Mouse (Mus musculus) liver, embryonic 13.5 days (tissue): Measurements from ENCODE around the gene Zmynd8. TPM values are rescaled to one million over a fixed set of nuclear protein-coding genes. Genes with fewer than 3 reads are reported as not detected.

Experiments
- ATAC-seq: fragments of 200-750 bp; cut with Nextera tagmentation; 2 replicates; pipeline ENCODE4 v1.8.0; 2017; ENCODE audit warnings: low read depth, mild to moderate bottlenecking, moderate number of reproducible peaks, moderate library complexity
- DNase-seq: peaks from one replicate; pipeline ENCODE4 v3.0.0; 2022
- H3K27ac ChIP-seq: fragments of 300-500 bp; sonication (generic); 2 replicates; pipeline ENCODE4 v1.5.1; 2015; ENCODE audit warnings: moderate library complexity, mild to moderate bottlenecking, inconsistent platforms
- H3K27me3 ChIP-seq: fragments of 300-500 bp; sonication (generic); 2 replicates; pipeline ENCODE4 v1.6.1; 2015; ENCODE audit warnings: mild to moderate bottlenecking, inconsistent platforms
- H3K36me3 ChIP-seq: fragments of 300-500 bp; sonication (generic); 2 replicates; pipeline ENCODE4 v1.6.1; 2015; ENCODE audit warnings: mild to moderate bottlenecking, inconsistent platforms
- H3K4me1 ChIP-seq: fragments of 300-500 bp; sonication (generic); replicated peaks from 2 replicates; pipeline ENCODE4 v1.6.1; 2015; ENCODE audit warnings: inconsistent platforms
- H3K4me2 ChIP-seq: fragments of 300-500 bp; sonication (generic); 2 replicates; pipeline ENCODE4 v1.6.1; 2015; ENCODE audit warnings: inconsistent platforms, mild to moderate bottlenecking, moderate library complexity
- H3K4me3 ChIP-seq: fragments of 300-500 bp; sonication (generic); replicated peaks from 2 replicates; pipeline ENCODE4 v1.5.1; 2015; ENCODE audit warnings: mild to moderate bottlenecking, inconsistent platforms
- H3K9ac ChIP-seq: fragments of 300-500 bp; sonication (generic); 2 replicates; pipeline ENCODE4 v1.6.1; 2015; ENCODE audit warnings: mild to moderate bottlenecking, inconsistent platforms
- H3K9me3 ChIP-seq: fragments of 300-500 bp; sonication (generic); replicated peaks from 2 replicates; pipeline ENCODE4 v1.6.1; 2016; ENCODE audit warnings: inconsistent platforms
- WGBS: fragments of 180-500 bp; shearing (Covaris S2); methylation state at CpG from one replicate; pipeline ENCODE4 v1.1.7; 2015; ENCODE audit not compliant: insufficient replicate concordance; 5-methylcytosine and 5-hydroxymethylcytosine counted together
- polyA plus RNA-seq: library from polyadenylated mRNA; unstranded; fragments of >200 nt; fragmentation: Nextera tagmentation; extraction: Ambion mirVana; gene quantifications from 2 replicates; pipeline ENCODE4 v1.2.1, GENCODE M21; 2015

Gene Zmynd8
- polyA plus RNA-seq, 1 experiment from 2014 or later = 26.5 TPM

DNA sequence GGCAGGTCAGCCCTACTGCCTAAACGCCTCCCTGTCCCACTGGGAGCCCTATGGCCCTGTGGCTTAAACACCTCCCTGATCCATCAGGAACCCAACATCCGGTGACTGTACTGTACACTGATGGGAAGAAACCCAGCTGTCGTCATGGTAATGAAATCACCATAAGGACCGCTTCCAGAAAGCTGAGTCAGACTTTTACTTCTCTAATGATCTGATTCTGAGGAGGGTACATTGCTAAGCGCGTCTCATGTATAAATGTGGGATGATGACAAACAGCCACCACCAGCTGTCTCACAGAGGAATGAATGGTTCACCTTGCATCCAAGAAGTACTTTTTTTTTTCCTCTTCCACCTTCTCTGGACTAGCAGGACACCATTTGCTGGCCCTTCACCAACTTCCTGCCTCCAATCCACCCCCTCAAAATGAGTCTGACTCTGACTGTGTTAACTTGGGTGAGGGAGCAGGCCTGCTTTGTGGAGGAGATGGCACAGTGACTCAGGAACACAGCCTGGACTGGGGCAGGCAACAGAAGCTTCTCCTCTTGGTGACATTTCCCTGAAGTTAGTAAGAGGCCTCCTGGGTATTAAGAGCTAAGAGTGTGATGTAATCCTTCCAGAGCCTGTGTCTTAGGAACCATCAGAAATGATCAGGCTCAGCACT, 43.0 kb downstream of the Zmynd8 start:
- Histone ChIP-seq H3K27ac (peak overlapping the region; percentile 81), H3K36me3 (peaks cover 49% of the 10 kb centered on the region), H3K9ac (no peak overlapping the region), H3K27me3 (no peaks in the 10 kb centered on the region), H3K9me3 (no peaks in the 10 kb centered on the region), H3K4me1 (peaks cover 90% of the 10 kb centered on the region), H3K4me3 (no peak overlapping the region), H3K4me2 (no peak overlapping the region)
- ATAC-seq = no peak
- DNase-seq = no peak
- WGBS = 77% methylated on average over 6 of the region's 6 CpGs

DNA sequence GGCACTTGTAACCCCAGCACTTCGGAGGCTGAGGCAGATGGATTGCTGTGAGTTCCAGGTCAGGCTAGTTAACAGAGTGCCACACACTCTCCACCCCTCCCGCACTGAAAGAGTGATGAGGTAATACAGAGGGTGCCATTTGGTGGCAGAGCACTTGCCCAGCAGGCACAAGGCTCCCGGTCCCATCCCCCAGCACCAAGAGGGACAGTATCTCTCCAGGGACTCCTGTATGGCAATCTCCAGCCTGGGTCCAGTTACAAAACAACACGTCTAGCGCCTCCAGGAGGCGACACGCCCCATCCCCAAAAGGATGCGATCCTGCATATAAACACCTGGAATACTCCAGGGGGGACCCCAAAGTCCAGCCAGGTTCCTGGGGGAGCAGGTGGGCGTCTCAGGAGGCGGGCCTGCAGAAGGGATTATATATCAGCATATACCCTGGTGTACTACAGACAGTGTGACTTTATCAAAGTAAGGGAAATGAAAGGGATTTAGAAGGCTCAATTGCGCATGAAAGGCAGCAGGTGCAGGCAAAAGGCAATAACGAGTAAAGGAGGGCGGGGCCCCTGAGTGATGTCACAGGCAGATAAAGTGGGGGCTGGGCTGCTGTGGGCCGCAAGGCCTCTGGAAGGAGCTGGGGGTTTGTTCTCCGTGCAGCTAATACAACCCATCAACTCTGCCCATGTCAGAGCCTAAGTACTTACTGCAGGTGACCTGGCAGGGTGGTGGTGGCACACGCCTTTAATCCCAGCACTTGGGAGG, 44.4 kb downstream of the Zmynd8 start:
- ATAC-seq (peak; percentile 42), DNase-seq (peak; percentile 54)
- Histone ChIP-seq H3K36me3 (peaks cover 52% of the 10 kb centered on the region), H3K4me2 (no peak overlapping the region), H3K27ac (no peak overlapping the region), H3K9ac (no peak overlapping the region), H3K4me3 (no peak overlapping the region), H3K9me3 (no peaks in the 10 kb centered on the region), H3K27me3 (no peaks in the 10 kb centered on the region), H3K4me1 (peaks cover 82% of the 10 kb centered on the region)
- WGBS = 51% methylated on average over 16 of the region's 16 CpGs

DNA sequence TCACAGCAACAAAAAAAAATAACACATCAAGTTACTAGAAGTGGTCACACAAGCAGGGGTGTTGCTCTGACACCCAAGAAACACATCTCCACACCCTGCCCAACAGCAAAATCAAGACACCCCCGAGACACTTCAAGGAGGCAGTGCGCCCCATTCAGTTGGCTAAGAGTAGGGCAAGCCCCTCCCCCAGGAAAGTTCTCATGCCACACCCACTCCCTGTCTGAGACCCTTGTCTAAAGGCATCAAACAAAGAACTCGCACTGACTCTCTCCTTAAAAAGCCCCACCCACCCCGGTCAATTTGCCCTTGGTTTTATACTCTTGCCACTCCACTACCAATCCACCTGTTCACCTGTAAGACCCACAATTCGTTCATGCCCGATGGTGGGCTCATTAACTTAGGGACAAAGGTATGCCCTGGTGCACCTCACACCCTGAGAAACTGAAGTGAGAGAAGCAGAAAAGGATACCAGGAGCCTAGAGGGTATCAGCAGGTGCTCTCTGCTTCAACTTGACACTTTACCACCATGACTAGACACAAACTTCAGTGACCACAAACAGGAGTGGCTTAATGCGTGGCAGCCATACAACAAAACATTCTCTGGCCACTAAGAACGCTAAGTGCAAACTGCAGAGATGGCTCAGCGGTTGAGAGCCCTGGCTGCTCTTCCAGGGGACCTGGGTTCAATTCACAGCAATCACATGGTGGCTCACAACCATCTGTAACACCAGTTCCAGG, 45.8 kb downstream of the Zmynd8 start:
- Histone ChIP-seq H3K27me3 (no peaks in the 10 kb centered on the region), H3K4me1 (peaks cover 79% of the 10 kb centered on the region), H3K27ac (peak overlapping the region; percentile 15), H3K9ac (no peak overlapping the region), H3K36me3 (peaks cover 59% of the 10 kb centered on the region), H3K4me3 (no peak overlapping the region), H3K4me2 (no peak overlapping the region), H3K9me3 (no peaks in the 10 kb centered on the region)
- ATAC-seq = no peak
- 56% methylated on average over 9 of the region's 9 CpGs for WGBS
- no peak for DNase-seq

DNA sequence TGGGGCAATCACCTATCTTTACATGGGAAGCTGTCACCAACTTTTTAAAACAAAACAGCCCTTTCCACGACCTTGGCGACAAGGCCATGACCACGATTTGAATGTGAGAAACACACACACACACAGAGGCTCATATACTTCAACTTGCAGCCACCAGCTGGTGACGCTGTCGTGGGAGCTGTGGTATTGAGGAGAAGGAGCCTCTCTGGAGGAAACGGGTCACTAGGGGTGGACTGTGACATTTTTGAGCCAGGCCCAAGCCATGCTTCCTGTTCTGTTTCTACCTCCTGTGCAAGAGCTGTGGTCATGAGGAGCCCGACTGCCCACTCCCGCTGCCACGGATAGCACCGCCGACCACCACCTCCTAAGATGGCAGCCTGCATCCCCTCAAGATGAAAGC, 46.4 kb downstream of the Zmynd8 start:
- Histone ChIP-seq H3K4me1 (peaks cover 72% of the 10 kb centered on the region), H3K9ac (no peak overlapping the region), H3K27me3 (no peaks in the 10 kb centered on the region), H3K36me3 (peaks cover 65% of the 10 kb centered on the region), H3K9me3 (no peaks in the 10 kb centered on the region), H3K4me3 (no peak overlapping the region), H3K27ac (no peak overlapping the region), H3K4me2 (no peak overlapping the region)
- DNase-seq (no peak), ATAC-seq (no peak)
- 60% methylated on average over 11 of the region's 11 CpGs for WGBS

DNA sequence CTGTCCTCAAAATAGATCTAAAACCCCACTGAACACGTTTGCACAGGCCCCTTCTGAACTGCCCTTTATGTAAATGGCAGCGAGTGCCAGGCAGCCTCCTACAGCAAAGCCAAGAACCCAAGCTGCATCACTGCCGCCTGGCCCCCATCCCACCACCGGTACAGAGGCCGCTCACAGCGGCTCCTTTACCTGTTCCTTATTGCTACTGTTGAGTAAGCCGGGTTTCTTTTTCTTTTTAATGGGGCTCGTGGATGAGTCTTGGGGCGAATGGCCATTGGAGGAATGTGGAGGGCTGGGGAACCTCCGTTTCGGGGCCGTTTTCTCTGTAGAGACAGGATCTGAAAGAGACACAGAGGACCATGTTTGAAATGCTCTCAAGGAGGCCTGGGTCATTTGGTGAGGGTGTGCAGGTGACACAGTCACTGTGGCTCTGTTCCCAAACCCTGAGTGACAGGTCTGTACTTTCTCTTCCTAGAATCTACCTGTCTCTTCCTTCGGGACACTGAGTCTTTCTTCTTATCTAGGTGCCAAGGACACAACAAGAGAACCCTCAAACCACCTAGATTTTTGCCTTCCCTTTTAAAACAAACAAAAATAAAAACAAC, 46.9 kb downstream of the Zmynd8 start:
- Histone ChIP-seq H3K9me3 (no peaks in the 10 kb centered on the region), H3K27ac (no peak overlapping the region), H3K27me3 (no peaks in the 10 kb centered on the region), H3K36me3 (peaks cover 69% of the 10 kb centered on the region), H3K9ac (no peak overlapping the region), H3K4me3 (no peak overlapping the region), H3K4me1 (peaks cover 67% of the 10 kb centered on the region), H3K4me2 (no peak overlapping the region)
- ATAC-seq = no peak
- WGBS = 86% methylated on average over 13 of the region's 13 CpGs
- no peak for DNase-seq

DNA sequence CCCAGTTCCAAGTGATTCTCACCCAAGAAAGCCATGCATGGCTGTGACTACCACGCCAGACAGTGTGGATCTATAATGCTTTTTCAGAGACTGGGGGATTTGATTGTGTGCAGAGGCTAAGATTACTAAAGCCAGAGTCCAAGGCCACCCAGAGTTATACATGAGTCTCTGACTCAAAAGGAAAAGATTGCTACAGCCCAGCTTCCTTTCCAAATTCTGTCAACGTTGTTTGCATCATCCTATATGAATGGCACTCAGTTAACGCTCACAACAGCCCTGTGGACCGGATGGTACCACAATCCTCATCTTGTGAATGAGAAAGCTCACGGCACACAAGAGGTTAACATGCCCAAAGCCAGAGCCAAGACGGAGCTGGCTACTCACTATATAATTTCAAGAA, 48.0 kb downstream of the Zmynd8 start:
- H3K27me3 ChIP-seq = no peaks in the 10 kb centered on the region

DNA sequence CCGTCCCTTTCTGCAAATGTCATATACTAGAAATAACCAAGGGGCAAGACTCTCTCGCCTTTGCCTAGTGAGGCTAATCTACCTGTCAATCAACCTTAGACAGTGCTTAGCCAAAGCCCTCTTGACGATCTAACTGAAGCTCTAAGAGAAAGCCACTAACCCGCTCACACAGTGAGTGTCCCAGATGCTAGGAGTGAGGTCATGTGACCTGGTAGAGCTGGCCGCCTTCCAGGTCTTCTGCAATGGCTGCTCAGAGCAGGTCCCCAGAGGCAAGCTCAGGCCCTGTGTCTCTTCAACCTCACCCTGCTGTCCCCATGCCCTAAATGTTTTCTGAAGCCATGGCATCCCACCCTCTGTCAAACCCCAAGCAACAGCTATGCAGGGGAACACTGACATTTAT, 49.7 kb downstream of the Zmynd8 start:
- H3K27ac ChIP-seq = no peak overlapping the region
- H3K4me1 ChIP-seq = peaks cover 39% of the 10 kb centered on the region
- H3K36me3 ChIP-seq = peaks cover 93% of the 10 kb centered on the region
- ATAC-seq = peak; percentile 49; the same call in 1 of the 2 replicates
- H3K27me3 ChIP-seq = no peaks in the 10 kb centered on the region
- H3K9me3 ChIP-seq = no peaks in the 10 kb centered on the region
- no peak overlapping the region for H3K4me2 ChIP-seq
- 52% methylated on average over 5 of the region's 5 CpGs for WGBS
- H3K9ac ChIP-seq = no peak overlapping the region
- no peak overlapping the region for H3K4me3 ChIP-seq
- no peak for DNase-seq

More for the DNA sequence above, 48.0 kb downstream of the Zmynd8 start:
- H3K9ac ChIP-seq = no peak overlapping the region
- 88% methylated on average over 6 of the region's 6 CpGs for WGBS
- H3K9me3 ChIP-seq = no peaks in the 10 kb centered on the region
- no peak for ATAC-seq
- peaks cover 56% of the 10 kb centered on the region for H3K4me1 ChIP-seq
- no peak for DNase-seq
- no peak overlapping the region for H3K4me2 ChIP-seq
- peaks cover 79% of the 10 kb centered on the region for H3K36me3 ChIP-seq
- H3K27ac ChIP-seq = no peak overlapping the region
- no peak overlapping the region for H3K4me3 ChIP-seq

DNA sequence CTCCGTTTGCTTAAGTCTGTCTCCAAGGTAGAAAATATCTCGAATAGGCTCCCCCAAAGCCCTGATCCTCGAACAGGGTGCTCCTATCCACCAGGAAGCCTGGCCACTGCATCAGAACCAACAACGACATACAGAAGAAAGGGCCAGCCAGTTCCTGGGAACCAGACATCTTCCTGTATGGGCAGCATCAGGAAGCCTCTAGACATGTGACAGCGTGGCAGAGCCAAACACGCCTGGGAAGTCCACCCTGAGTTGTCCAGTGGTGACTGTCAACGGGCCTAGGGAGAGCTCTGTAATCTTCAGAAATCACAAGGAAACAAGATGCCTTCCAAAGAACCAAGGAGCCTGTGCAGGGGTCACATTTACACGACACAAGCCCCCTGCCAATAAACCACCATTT, 52.0 kb downstream of the Zmynd8 start:
- Histone ChIP-seq H3K9me3 (no peaks in the 10 kb centered on the region), H3K36me3 (peaks cover 100% of the 10 kb centered on the region), H3K4me3 (no peak overlapping the region), H3K4me1 (peaks cover 19% of the 10 kb centered on the region), H3K9ac (no peak overlapping the region), H3K27me3 (no peaks in the 10 kb centered on the region), H3K27ac (no peak overlapping the region), H3K4me2 (no peak overlapping the region)
- no peak for DNase-seq
- no peak for ATAC-seq
- 72% methylated on average over 8 of the region's 8 CpGs for WGBS

DNA sequence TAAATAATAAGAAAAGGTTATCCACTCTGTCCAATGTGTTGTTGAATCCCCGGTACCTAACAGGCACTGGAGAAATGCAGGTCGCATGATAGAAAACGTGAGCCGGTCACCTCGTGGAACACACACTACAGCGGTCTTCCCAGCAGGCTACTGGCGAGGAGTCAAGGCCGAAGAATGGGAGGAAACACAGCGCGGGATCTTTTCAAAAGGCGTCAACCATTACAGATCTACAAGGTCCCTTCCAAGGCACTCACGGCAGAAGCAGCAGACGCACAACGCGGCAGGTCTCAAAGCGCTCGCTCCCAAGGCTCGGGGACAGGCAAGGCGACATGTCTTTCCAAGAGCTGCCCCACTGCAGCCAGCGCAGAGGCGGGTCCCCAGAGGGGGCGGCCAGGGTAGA, 53.3 kb downstream of the Zmynd8 start:
- H3K9me3 ChIP-seq = no peaks in the 10 kb centered on the region
- H3K36me3 ChIP-seq = peaks cover 100% of the 10 kb centered on the region
- H3K27ac ChIP-seq = no peak overlapping the region
- H3K4me1 ChIP-seq = peaks cover 16% of the 10 kb centered on the region
- no peak overlapping the region for H3K4me3 ChIP-seq
- DNase-seq = no peak
- ATAC-seq = no peak
- 94% methylated on average over 22 of the region's 22 CpGs for WGBS
- no peak overlapping the region for H3K9ac ChIP-seq
- H3K4me2 ChIP-seq = no peak overlapping the region
- H3K27me3 ChIP-seq = no peaks in the 10 kb centered on the region

DNA sequence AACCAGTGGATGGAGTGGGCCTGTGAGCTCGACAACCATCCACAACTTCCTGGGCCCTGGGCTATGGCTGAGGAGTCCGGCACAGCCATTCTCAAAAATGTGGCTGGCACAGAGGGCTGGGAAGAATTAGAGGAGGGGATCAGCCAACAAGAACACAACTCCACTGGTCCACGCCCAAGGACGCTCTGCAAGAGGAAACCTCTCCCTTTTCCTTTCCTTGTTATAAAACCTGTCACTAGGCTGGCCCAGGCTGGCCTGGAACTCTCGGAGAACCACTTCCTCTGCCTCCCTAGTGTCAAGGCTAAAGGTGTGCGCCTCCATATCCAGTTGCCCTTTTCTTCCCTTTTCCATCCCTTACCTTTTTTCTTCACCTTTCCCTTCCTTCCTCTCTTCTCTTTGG, 55.5 kb downstream of the Zmynd8 start:
- H3K4me2 ChIP-seq = no peak overlapping the region
- DNase-seq (no peak), ATAC-seq (no peak)
- H3K9me3 ChIP-seq = no peaks in the 10 kb centered on the region
- WGBS = 83% methylated on average over 6 of the region's 6 CpGs
- no peaks in the 10 kb centered on the region for H3K27me3 ChIP-seq
- no peak overlapping the region for H3K27ac ChIP-seq
- H3K36me3 ChIP-seq = peaks cover 100% of the 10 kb centered on the region
- H3K4me1 ChIP-seq = 0 out of 2 replicates have a peak, but pooled peaks cover 3% of the 10 kb centered on the region
- no peak overlapping the region for H3K4me3 ChIP-seq
- no peak overlapping the region for H3K9ac ChIP-seq

DNA sequence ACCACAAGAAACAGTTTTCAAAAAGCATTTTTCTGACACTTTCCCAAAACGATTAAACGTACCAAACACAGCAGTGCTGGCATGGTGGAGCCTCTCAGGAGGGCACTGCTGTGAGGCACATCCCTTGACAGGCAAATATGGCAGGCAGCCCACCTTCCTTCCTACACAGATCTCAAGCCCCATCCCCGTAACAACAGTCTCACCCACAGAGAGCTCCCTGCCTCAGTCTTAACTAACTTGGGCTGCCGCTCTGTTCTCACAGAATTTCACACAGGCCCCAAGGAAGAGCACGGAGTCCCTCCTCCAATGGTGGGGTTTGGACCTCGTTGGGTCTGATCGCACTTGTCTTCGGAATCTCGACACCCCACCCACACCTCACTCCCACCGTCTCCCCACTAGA, 56.6 kb downstream of the Zmynd8 start:
- Histone ChIP-seq H3K4me1 (no peaks in the 10 kb centered on the region), H3K36me3 (peaks cover 100% of the 10 kb centered on the region), H3K4me2 (no peak overlapping the region), H3K27ac (no peak overlapping the region), H3K9me3 (no peaks in the 10 kb centered on the region), H3K9ac (no peak overlapping the region), H3K27me3 (no peaks in the 10 kb centered on the region), H3K4me3 (no peak overlapping the region)
- WGBS = 90% methylated on average over 10 of the region's 10 CpGs
- no peak for ATAC-seq
- no peak for DNase-seq
